Mouse (Mus musculus): ENCODE data around the gene Gtf2h1.
A peak's percentile ranks its signal among the peaks of the same experiment; 100 is the strongest.
"Not testable (repeated sequence)": the region's sequence is repeated elsewhere in the genome, so short reads cannot be mapped to it uniquely, and the experiment has no call there.

Gene Gtf2h1

DNA sequence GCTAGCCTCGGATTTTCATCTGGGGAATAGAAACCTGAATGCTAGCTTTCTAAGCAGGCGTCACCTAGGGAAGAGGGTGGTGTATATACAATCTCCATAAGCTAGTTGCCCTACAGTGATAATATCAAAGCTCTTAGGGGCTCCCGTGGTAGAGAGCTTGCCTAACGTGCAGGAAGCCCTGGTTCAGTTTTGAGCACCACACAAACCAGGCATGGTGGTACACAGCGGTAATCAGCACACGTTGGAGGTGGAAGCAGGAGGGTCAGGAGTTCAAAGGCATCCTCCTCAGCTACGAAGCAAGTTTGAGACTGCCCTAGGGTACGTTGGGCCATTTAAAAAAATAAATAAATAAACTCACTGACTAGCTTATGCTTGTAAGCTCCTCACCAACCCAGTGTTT, 35.8 kb downstream of the Gtf2h1 start:
- DNase-seq = no peak

DNA sequence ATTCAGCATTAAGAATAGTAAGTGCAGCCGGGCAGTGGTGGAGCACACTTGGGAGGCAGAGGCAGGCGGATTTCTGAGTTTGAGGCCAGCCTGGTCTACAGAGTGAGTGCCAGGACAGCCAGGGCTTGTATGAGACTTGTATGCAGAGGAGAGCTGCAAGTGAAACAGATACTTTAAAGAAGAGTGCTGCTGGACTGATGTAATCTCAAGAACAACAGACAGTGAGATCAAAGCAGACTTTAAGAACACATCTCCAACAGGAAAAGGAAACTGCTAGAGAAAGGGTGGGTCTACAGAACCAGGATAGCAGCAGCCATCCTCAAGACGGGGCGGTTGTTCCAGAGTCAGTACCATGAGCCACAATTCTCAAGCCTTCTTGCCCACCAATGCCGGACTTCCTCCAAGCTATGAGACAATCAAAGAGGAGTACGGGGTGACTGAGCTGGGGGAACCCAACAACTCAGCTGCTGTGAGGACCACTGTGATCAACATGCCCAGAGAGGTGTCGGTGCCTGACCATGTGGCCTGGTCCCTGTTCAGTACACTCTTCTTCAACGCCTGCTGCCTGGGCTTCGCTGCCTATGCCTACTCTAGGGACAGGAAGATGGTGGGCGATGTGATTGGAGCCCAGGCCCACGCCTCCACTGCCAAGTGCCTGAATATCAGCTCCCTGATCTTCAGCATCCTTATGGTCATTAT, 36.4 kb downstream of the Gtf2h1 start:
- DNase-seq = not testable (repeated sequence)

DNA sequence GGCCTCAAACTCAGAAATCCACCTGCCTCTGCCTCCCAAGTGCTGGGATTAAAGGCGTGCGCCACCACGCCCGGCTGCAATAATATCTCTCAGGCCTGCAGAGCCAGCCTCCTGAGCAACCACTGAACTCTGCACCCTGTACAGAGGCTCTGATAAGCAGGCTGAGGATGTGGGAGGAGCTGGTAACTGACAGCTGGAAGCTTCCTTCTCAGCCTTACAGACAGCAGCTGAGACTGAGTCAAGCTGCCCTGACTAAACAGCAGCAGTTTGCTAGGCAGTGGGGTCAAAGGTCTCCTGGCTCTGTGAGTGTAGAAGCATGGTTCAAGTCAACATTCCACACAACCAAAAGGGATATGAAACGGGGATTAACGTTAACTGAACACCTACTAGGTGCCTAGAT, 37.4 kb downstream of the Gtf2h1 start:
- no peak for DNase-seq

DNA sequence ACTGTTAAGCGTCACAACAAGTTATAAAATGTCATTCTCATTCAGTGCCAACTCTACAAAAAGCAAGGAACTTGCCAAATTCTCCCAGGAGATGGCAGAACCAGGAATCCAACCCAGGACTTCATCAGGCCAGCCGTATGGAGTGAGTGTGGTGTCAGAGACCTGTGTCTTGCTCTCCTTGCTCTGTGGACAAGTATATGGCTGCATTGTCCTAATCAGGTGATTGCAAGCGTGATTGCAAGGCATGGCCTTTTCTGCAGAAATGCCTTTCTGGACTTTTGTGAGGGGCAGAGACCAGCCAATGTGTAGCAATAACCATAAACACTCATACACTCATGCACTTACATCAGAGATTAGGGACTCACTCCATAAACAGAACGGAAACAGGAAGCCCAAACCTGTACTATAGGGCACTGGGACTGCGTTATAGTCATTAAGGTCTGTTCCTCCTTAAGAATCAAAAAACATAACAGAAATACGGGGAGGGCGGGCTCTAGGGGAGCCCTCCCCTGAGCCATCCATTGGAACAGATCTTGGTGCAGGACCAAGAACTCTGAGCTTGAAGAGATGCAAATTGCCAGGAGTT, 37.9 kb downstream of the Gtf2h1 start:
- no peak for DNase-seq

DNA sequence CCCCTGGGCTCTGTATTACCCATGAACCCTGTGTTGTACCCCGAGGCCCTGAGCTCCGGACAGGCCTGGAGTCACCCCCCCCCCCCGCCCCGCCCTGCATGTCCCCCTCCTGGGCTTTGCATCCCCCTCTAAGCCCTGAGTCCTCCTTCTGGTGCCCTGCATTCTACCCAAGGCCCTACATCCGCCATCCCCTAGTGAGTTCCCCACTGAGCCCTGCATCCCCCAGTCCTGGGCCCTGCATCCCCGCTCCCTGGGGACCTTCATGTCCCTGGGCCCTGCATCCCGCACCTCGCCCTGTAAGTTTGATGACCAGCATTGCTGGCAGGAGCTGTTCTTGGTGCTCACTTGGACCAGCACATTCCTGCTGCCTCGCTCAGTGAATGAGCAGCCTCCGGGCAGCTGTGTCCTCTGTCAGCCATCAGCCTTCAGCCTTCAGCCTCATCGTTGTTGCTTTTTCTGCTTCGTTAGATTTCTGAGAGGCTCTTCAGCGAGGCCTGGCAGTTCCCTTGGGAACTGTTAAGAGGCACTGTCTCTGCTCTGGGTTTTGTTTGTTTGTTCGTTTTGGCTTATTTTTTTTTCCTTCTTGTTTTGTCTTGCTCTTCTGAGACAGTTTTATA, 39.2 kb downstream of the Gtf2h1 start:
- DNase-seq = no peak

DNA sequence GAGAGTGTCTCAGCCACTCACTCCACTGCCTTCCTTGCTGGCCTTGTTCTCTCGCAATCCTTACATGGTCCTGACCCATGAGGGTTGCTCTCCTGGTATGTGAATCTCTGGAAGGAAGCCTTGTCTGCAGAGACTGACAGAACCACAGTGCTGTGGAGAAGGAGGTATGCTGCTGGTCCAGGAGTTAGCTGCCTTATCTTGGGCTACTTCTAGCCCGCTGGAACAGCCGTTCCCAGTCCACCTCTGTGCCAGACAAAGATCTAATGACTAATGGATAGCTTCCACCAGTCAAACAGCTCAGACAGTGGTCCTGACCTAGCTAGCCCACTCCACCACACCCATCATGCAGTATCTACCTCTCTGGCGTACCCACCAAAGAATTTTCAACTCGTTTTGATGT, 40.5 kb downstream of the Gtf2h1 start:
- DNase-seq = no peak

DNA sequence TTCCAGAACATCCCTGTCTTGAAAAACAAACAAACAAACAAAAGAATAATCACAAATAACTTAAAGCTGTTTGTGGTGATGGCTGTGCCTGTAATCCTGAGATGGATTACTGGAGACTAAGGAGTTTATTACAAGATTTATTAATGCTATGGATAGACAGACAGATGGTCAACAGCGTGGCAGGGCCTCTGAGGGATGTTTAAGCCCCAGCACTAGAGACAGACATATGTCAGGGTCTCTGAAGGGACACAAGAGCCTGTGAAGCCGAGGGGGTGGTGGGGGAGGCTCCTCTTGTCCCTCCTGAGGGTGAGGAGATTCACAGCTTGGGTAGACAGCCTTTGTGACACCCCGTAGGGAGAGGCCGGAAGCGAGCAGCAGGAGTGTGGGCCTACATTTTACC, 41.2 kb downstream of the Gtf2h1 start:
- no peak for DNase-seq

DNA sequence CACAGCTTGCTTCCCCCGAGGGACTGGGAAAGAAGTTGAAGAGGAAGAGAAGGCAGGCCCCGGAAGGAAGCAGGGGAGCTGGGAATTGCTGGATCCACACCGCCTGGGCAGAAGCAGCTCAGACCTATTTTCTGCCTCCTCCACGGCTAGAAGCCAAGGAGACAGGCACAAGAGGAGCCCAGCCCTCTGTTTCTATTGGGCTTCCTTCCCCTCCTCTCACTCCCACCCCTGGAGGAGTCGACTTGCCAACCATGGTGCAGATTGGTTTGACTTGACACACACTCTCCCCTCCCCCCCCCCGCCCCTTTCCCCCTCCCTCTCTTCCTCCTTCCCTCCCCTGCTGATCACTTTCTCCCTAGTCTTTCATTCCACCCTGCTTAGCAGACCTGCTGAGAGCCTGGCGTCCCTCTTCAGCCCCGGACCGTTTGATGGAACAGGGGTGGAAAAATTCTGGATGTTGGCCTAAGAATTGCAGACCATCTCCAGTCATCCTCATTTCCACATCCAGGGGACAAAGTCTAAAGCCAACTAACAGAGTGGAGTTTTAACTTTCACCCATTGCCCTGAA, 42.3 kb downstream of the Gtf2h1 start:
- DNase-seq = no peak

DNA sequence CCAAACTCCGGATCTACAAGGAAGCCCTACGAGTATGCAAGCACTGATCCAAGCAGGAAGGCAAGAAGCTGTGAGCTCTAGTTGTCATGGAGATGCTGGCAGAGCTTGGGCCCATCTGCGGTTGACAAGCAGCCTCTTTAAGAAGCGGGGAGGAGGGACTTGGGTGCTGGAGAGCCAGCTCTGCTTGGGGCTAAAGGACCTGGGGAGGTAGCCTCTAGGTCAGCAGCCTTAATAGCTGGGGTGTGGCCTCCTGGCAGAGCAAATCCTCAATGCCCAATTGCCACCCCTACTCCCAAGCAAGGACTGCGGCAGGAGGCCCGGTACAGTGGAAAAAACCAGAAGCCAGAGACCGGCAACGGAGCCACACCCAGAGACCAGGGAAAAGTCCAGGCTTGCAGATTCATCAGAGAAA, 43.0 kb downstream of the Gtf2h1 start:
- DNase-seq = peak; percentile 65

DNA sequence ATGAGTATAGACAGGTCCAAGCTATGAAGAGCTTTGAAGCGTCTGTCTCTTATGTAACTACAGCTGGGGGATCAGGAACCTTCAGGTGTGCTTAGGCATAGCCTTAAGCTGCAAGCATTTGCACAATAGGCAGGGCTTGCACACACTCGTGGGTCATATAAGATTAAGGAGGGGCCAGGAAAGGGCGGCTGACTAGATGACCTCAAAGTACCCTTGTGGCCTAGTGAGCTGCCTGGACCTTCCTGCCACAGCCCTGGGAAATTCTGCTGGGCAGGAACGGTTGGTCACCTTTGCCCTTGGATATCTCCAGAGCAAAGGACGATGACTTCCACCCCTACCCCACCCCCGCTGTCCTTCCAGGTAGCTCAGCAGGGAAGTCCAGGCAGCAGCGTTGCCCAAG, 43.5 kb downstream of the Gtf2h1 start:
- DNase-seq = no peak

DNA sequence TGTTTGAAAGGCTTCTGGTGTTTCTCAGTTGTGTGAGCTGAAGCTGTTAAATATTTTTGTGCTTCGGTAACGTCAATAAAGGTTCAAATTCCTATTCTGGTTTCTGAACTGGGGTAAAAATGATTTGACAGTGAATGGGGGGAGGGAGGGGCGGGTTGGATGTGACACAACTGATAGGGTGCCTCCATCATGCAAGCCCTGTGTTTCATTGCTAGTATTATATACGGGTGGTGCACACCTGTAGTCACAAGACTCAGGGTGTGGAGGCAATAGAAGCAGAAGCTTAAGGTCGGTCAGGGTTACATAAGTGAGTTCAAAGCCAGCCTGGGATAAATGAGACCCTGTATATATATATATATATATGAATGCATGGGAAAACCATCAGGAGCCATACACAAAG, 44.0 kb downstream of the Gtf2h1 start:
- no peak for DNase-seq

DNA sequence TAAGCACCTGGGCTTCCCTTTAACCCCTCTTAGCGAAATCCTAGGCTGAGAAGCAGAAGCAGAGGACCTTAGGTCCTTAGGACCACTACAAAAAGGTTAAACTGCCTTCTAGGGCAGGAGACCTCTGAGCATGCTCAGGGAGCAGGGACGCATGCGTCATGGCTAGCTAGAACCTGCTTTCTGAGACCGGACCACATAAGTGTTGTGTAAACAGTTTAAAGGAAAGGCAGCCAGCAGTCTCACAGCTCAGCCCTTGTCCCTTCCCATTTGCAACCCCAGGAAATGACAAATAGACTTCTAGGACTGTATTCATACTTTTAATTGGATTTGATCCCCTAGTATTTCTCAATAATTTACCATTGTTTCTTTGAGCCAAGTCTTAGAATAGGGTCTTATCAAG, 44.4 kb downstream of the Gtf2h1 start:
- DNase-seq = no peak

DNA sequence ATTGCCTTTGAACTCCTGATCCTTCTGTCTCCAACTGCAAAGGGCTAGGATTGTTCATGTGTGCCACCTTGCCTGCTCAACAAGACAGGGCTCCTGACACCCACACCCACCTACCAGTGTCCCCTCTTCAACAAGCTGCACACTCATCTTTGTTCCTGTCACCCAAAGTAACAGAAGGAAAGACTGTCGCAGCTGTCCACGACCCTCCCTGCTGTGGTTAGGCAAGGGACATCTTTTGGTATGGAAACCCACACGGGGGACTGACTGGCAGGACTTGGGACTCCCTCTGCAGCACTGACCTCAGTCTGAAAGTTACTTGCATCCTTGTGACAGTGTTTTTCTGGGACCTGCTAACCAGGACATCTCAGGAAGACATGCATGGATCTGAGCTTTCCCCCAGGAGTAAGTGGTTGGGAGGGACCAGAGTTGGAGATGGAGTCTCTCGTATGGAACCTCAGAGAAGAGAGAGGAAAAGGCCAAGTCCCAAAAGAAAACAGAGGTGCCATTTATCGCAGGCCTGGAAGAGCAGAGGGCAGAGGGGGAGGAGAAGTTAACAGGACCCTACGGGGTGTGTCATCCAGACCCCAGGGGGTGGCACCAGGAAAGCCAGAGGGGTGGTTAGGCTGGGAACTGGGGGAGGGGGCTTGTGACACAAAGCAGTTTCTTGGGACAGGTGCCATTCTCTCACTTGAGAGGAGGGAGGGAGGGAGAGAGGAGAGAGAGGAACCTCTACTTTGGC, 45.1 kb downstream of the Gtf2h1 start, which contains the start of gene Ldha:
Gene Ldha (plus strand): TSS at position 689 of the 739 bp plus-strand sequence.
- no peak for DNase-seq

DNA sequence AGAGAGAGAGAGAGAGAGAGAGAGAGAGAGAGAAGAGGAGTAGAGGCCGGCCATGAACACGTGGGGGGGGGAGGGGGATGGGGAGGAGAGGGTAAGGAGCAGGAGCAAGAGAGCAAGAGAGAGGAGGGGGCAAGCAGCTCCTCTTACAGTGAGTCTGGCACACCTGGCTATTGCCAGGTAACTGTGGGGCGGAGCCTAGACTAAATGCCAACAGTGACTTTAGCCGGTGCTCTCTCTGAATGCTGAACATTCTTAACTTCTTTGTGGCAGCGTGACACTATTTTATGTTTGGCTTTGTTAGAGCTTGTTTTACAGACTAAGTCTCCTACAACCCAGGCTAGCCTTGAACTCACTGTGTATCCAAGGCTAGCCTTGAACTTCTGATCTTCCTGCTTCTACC, 46.4 kb downstream of the Gtf2h1 start:
- no peak for DNase-seq

DNA sequence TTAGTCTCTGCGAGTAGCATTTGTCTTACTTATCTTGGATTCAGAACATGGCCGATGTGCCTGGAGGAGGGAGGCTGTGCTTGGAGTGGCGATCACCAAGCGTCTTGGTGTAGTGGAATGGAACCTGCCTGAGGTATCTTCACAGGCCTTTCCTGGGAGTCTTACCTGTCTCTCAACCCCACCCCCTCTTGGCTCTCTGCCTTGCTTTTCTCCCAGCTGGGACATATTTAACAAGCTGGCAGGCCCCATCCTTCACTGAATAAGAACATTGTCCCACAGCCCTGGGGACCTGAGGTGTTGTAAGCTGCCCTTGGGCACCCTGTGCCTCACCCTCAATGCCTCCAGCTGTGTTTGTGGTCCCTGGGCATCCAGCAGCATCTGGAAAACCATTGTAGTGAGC, 47.7 kb downstream of the Gtf2h1 start:
- DNase-seq = no peak

DNA sequence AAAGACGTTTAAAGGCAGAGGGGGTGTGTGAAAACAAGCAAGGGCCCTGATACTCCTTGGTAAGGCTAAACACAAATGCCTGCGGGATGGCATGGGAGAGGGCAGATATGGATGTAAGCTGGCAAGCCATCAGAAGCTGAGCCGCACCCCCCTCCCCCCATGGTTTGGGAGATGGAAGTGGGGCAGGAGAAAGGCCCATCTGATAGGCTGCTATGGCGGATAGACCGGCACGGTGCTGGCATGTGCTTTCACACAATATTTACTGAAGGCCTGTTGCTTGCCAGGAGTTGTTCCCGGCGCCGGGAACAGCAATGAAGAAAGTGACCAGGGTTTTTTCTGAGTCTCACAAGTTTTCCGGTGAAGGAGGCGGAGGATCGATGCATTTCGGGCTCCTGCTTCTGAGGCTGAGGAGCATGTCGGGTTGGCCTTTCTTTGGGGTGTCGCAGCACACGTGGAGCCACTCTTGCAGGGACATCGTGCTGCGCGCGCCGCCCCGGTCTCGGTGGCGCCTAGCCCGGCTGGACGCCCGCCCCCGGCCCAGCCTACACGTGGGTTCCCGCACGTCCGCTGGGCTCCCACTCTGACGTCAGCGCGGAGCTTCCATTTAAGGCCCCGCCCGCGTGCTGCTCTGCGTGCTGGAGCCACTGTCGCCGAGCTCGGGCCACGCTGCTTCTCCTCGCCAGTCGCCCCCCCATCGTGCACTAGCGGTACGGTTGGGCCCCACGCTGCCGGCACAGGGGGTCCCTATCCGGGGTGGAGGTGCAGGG, 49.5 kb downstream of the Gtf2h1 start:
- DNase-seq = peak; percentile 81

DNA sequence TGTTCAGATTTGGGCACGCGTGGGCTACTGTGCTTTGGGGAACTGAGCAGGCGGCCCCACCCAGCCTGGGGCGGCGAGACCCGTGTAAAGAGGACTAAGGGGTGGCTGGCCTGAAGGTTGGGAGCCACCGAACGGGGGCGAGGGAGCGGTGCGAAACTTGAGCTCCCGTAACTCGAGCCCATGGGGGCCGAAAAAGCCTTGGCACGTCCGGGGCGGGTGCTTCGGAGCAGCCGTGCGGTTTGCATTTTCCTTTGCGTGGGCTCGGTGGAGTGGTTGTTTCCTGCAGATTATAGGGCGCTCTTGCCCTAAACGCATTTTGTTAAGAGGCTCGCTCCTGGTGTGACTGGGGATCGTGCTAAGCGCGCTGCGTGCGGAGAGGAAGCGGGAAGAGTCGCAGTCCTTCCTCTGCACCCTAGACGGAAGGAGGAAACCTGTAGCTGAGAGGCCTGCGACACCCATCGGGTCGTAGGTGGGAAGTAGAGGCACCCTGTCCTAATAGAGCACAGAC, 50.1 kb downstream of the Gtf2h1 start:
- peak; percentile 38 for DNase-seq

DNA sequence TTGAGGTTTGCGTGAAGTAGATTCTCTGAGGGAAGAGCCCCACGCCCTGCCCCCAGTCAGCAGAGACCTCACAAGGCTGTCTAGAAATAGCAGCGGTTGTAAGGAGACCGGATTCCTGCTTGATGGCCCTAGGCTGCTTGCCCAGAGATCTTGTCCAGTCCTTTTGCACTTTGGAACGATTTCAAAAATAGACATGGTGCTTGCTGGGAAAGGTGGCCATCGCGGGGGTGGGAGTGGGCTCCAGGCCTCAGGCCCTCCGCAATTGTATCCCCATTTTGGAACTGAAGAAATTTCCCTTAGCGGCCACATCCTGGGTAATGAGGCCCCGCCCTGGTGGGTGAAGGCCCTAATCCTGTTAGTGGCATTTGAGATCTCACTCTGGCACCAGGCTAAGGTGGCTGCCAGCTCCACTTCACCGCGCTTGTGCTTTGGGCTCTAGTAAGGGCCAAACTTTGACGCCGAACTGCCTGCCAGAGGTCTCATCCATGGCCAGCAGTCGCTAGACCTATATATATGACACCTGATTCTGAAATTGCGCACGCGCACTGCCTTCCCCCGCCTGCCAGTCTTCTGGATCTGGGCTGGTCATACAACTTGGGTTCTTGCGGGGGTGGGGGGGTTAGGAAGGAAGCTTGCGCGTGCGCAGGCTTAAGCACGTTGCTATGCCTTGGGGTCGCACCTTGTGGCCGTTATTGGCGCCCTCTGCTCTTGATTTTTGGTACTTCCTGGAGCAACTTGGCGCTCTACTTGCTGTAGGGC, 50.8 kb downstream of the Gtf2h1 start:
- peak; percentile 45 for DNase-seq

DNA sequence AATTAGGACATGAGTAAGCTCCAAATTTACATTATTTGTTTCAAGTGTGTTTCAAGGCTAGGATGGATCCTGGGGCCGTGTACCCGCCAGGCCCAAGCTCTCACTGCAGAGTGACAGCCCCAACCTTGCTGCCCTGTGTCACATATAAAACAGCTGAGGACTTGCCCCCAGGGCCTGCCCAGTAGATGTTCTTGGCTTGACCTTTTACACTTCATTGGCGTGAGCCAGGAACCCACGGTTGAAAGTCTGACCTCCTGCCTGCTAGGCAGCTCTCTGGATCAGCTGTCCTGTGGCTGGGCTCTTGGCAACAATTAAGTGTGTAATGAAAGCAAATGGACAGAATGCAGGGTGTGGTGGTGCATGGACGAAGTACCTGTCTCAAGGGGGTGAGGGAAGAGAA, 53.4 kb downstream of the Gtf2h1 start:
- no peak for DNase-seq

DNA sequence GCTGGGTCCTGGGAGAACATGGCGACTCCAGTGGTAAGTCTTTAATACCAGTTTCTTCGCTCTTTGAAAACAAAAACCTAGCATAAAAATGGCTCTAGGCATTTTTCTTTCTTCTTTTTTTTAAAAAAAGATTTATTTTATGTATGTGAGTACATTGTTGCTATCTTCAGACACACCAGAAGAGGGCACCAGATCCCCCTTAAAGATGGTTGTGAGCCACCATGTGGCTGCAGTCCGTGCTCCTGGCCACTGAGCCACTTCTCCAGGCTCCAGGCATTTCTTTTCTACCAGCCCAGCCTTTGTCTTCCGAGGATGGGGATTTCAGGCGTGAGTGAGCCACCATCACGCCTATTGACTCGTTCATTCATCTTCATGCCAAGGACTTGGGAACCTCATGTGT, 55.1 kb downstream of the Gtf2h1 start:
- no peak for DNase-seq

DNA sequence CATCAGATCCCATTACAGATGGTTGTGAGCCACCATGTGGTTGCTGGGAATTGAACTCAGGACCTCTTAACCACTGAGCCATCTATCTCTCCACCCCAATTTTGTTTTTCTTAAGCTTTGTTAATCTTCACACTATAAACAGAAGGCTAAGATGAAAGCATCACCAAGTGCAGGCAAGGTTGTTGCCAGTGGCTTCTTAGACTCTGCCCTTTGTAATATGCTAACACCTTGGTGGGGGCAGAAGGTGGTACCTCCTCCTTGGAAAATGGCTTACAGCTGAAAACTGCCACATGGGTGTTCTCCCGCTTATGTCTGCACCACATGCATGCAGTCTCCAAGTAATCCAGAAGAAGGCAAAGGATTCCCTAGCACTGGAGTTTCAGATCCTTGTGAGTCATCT, 56.8 kb downstream of the Gtf2h1 start:
- no peak for DNase-seq

DNA sequence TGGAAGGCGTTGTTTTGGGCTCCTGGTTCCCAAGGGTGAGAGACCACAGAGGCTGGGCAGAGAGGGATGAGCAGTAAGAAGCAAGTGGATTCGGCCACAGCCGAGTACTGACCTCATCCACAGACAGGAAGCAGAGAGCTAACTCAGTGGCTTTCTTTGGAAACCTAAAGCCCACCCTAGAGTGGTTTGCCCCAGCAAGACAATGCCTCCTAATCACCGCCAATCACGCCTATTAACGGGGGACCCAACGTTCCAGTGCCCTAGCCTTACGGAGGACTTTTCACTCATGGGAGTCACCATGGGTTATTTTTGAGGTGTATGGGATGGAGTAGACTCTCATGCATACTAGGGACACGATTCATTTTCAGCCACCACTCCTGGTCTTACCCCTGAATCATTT, 57.5 kb downstream of the Gtf2h1 start:
- DNase-seq = no peak
